Mouse (Mus musculus) C2C12 (cell line): ENCODE results near the gene Trarg1.

ENCODE experiments used
- CEBPB ChIP-seq: IDR thresholded peaks from one replicate; pipeline ENCODE4 v1.6.1; 2011; ENCODE audit warnings: low read depth, mild to moderate bottlenecking, control low read depth, moderate library complexity
- CTCF ChIP-seq: IDR thresholded peaks from one replicate; pipeline ENCODE4 v1.5.1; 2011; ENCODE audit not compliant: control insufficient read depth, insufficient read depth, insufficient read length
- FOSL1 ChIP-seq: IDR thresholded peaks from one replicate; pipeline ENCODE4 v1.8.0; 2011; ENCODE audit warnings: mild to moderate bottlenecking, low read length; ENCODE audit not compliant: poor library complexity, insufficient read depth, severe bottlenecking
- MAX ChIP-seq: IDR thresholded peaks from one replicate; pipeline ENCODE4 v1.6.1; 2011; ENCODE audit warnings: mild to moderate bottlenecking, control low read depth
- MYOG ChIP-seq: IDR thresholded peaks from one replicate; pipeline ENCODE4 v1.6.1; 2011; ENCODE audit not compliant: control insufficient read depth, insufficient read length; ENCODE audit errors: extremely low read depth

DNA sequence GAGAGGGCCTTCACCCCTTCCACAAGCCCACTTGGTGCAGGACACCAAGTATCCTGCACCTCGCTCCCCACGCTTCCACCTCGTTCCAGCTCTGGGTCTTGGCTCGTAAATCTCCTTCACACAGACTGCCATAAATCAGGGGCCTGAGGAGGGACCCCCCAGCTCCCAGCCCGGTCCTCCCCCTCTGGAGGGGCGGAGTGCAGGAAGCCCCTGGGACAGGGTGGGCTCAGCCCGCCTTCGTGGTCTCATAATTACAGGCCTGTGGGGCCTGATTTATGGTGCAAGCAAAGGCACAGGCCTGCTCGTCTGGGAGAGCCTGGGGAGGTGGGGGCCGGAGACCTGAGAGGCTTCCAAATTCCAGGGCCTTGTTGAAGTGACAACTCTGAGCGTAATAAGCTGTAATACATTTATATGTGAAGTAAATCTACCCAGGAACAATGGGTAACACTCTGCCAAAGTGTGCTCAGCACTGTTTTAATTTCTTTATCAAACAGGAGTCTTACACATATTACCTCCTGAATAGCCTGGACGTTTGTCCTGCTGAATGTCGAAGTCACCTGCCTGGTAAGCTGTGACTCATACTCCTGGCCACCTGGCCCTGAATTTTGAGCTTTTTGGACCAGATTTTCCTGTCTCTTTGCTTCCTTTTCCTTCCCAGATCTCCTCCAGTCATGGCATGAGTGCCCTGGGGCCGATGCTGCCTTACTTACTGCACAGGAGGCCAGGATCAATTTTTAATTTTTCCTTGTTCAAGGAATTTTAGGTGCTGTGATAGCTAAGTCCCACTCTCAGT, 20.3 kb upstream of the Trarg1 start:
- no peak for TF ChIP-seq CTCF
- TF ChIP-seq MAX, result no peak
- TF ChIP-seq MYOG, result no peak
- no peak for TF ChIP-seq CEBPB
- TF ChIP-seq FOSL1, result no peak
